Mouse (Mus musculus): ENCODE measurements around the gene Wipi1. TPM values are rescaled to one million over a fixed set of nuclear protein-coding genes. Genes with fewer than 3 reads are reported as not detected.
A peak's percentile ranks its signal among the peaks of the same experiment; 100 is the strongest.

Wipi1 gene
- total and polyA plus RNA-seq, 2 experiments: 7.3 to 8.5 TPM

GRCm38 (mm10) chr11:109651566-109652024, 39.8 kb upstream of the Wipi1 start:
- under 1% methylated on average over 21 of the region's 21 CpGs for WGBS
- peaks cover 23% of the 10 kb centered on the region for H3K4me1 ChIP-seq (ENCODE audit: control insufficient read depth, insufficient read depth, low read length)
- DNase-seq (ENCODE audit: extremely low read depth, low read depth, low spot score): peak; percentile 42
- TF ChIP-seq POLR2A (IDR thresholded peaks at IDR 0.05; ENCODE audit: extremely low read depth, insufficient read depth, low read length) (no peak), CTCF (IDR thresholded peaks at IDR 0.05; ENCODE audit: low read depth, low read length) (no peak)
- peaks cover 28% of the 10 kb centered on the region for H3K79me2 ChIP-seq (ENCODE audit: control insufficient read depth, insufficient read depth, low read length)
- no peaks in the 10 kb centered on the region for H3K27me3 ChIP-seq (ENCODE audit: control insufficient read depth, insufficient read depth, low read length)
- peaks cover 21% of the 10 kb centered on the region for H3K36me3 ChIP-seq (ENCODE audit: control insufficient read depth, insufficient read depth, low read length)
- peak overlapping the region; percentile 95 for H3K4me3 ChIP-seq (ENCODE audit: insufficient read depth, low read depth, low read length)
- peak overlapping the region; percentile 98 for H3K27ac ChIP-seq (replicated peaks; ENCODE audit: insufficient read depth, low read depth, low read length)
- peak overlapping the region; percentile 99 for H3K9ac ChIP-seq (ENCODE audit: low read depth, low read length)

DNA sequence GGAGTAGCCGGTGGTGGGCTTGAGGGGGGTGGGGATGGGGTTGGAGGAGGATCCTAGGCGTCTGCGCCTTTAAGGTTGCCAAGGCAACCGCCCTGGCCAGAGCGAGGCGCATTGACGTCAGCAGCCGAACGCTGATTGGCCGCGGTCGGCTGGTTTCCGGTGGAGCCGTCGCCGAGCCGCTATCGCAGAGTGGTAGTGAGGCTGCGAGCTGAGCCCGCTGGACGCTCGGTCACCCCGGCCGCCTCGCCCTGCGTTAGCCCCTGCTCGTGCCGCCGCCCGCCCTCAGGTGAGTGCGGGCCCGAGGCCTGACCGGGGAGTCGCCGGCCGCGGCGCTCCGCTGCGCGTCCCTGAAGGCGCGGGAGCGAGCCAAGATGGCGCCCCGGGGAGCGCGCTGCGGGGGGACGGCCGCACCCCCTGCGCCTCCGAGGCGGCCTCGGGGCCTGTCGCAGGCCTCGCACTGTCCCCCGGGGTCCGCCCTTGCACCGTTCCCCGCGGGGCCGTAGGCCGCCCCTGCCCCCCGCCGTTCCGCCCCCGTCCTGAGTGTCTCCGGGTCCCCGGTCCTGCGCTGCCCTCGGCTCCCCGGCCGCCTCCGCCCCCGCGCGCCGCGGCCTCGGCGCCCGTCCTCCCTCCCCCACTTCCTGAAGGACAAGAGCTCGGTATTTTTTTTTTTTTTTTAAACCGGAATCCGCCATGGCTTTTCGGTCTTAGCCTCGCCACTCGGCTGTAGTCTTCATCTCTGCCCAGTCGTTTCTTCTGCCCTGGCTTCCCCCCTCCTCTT, 39.2 kb upstream of the Wipi1 start:
- peaks cover 16% of the 10 kb centered on the region for H3K36me3 ChIP-seq (ENCODE audit: control insufficient read depth, insufficient read depth, low read length)
- peak overlapping the region; percentile 99 for H3K9ac ChIP-seq (ENCODE audit: low read depth, low read length)
- H3K27ac ChIP-seq (replicated peaks; ENCODE audit: insufficient read depth, low read depth, low read length): peak overlapping the region; percentile 98
- H3K79me2 ChIP-seq (ENCODE audit: control insufficient read depth, insufficient read depth, low read length): peaks cover 23% of the 10 kb centered on the region
- no peaks in the 10 kb centered on the region for H3K27me3 ChIP-seq (ENCODE audit: control insufficient read depth, insufficient read depth, low read length)
- DNase-seq (ENCODE audit: extremely low read depth, low read depth, low spot score): peak; percentile 55
- WGBS: under 1% methylated on average over 86 of the region's 90 CpGs
- TF ChIP-seq CTCF (IDR thresholded peaks at IDR 0.05; ENCODE audit: low read depth, low read length) (no peak), POLR2A (IDR thresholded peaks at IDR 0.05; ENCODE audit: extremely low read depth, insufficient read depth, low read length) (peak; percentile 90)
- peak overlapping the region; percentile 95 for H3K4me3 ChIP-seq (ENCODE audit: insufficient read depth, low read depth, low read length)
- peaks cover 23% of the 10 kb centered on the region for H3K4me1 ChIP-seq (ENCODE audit: control insufficient read depth, insufficient read depth, low read length)

DNA sequence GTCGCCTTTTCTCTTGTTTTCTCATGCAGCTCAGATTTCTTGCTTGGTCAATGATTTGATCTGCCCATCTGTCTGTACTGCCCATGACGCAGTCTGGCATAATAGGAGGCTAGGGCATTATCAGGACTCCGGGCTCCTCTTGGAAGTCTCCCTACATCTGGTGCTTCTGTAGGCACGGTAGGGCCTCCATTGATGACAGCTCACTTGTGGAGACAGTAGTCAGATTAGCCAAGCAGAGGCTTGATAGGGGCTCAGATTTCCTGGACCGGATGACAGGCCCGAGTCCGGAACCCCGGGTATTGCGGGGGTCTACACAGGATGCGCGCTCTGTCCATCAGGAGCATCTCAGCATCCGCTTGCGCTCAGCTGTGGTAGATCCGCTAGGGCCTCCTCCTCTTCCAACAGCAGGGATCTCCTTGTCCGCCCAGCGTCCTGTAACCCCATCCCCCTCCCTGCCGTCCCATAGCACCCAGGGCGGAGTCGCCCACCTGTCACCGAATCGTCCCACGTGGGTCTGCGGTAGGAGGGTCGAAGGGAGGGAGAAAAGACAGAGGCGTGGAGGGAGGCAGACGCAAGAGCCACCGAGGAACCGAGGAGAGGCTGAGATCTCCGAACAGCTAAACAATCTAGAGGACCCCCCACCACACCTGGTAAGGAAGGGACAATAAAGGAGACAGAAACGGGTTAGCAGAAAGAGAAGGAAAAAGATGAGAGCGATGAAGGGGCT, 38.4 kb upstream of the Wipi1 start:
- Histone ChIP-seq H3K36me3 (ENCODE audit: control insufficient read depth, insufficient read depth, low read length) (peaks cover 11% of the 10 kb centered on the region), H3K4me1 (ENCODE audit: control insufficient read depth, insufficient read depth, low read length) (peaks cover 21% of the 10 kb centered on the region), H3K9ac (ENCODE audit: low read depth, low read length) (peak overlapping the region; percentile 73), H3K4me3 (ENCODE audit: insufficient read depth, low read depth, low read length) (peak overlapping the region; percentile 95), H3K79me2 (ENCODE audit: control insufficient read depth, insufficient read depth, low read length) (peaks cover 23% of the 10 kb centered on the region), H3K27me3 (ENCODE audit: control insufficient read depth, insufficient read depth, low read length) (no peaks in the 10 kb centered on the region), H3K27ac (replicated peaks; ENCODE audit: insufficient read depth, low read depth, low read length) (peak overlapping the region; percentile 64)
- TF ChIP-seq POLR2A (IDR thresholded peaks at IDR 0.05; ENCODE audit: extremely low read depth, insufficient read depth, low read length): 0 out of 2 replicates have a peak, but pooled peaks have one; percentile 17
- TF ChIP-seq CTCF (IDR thresholded peaks at IDR 0.05; ENCODE audit: low read depth, low read length): no peak
- DNase-seq (ENCODE audit: extremely low read depth, low read depth, low spot score): no peak
- WGBS: 6% methylated on average over 31 of the region's 31 CpGs

DNA sequence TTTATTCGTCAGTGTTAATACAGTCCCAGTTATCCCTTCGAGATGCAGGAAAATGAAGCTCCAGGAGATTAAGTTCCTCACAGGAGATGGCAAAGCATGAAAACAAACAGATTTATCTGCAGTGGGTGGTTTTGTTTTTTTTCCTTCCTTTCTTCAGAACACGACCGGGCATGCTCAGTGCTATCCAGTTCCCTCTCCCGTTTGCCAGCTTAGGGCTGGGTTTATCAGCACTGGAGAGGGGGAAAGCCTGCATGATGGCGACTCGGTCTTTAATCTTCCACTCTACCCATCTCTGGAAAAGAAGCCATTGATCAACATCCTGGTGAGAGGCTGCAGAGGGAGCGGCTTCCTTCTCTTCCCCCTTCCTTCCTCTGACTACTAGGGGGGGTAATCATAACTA, 37.4 kb upstream of the Wipi1 start, which contains the start of gene Prkar1a:
Gene Prkar1a, plus strand, starts transcription at position 200 of the 400 bp plus-strand sequence.
- 18% methylated on average over 8 of the region's 8 CpGs for WGBS
- Histone ChIP-seq H3K79me2 (ENCODE audit: control insufficient read depth, insufficient read depth, low read length) (peaks cover 23% of the 10 kb centered on the region), H3K4me1 (ENCODE audit: control insufficient read depth, insufficient read depth, low read length) (peaks cover 16% of the 10 kb centered on the region), H3K36me3 (ENCODE audit: control insufficient read depth, insufficient read depth, low read length) (peaks cover 4% of the 10 kb centered on the region; the same call in 1 of the 2 replicates), H3K9ac (ENCODE audit: low read depth, low read length) (peak within 1 kb of the TSS; percentile 73), H3K27me3 (ENCODE audit: control insufficient read depth, insufficient read depth, low read length) (no peaks in the 10 kb centered on the region), H3K4me3 (ENCODE audit: insufficient read depth, low read depth, low read length) (peak within 1 kb of the TSS; percentile 95), H3K27ac (replicated peaks; ENCODE audit: insufficient read depth, low read depth, low read length) (peak within 1 kb of the TSS; percentile 64)
- no peak for DNase-seq (ENCODE audit: extremely low read depth, low read depth, low spot score)
- no peak for TF ChIP-seq CTCF (IDR thresholded peaks at IDR 0.05; ENCODE audit: low read depth, low read length)
- TF ChIP-seq POLR2A (IDR thresholded peaks at IDR 0.05; ENCODE audit: extremely low read depth, insufficient read depth, low read length): no peak

DNA sequence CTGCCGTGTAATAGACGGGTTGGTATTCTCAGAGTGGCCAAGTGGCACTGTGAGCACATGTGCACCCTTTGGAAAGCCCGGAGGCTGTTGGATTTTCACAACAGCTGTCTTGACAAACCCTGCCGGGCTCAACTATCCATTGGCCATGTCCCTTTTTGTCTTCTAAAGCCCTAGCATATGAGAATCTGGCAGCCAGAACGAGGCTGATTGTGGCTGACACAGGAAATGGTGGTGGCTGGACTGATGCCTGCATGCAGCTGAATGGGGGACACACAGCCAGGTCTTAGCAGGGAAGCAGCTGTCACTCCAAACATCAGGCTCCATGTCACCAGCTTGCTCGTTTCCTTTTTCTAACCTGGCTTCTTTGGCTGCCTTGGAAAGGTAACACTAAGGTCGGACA, 36.7 kb upstream of the Wipi1 start:
- H3K79me2 ChIP-seq (ENCODE audit: control insufficient read depth, insufficient read depth, low read length): peaks cover 20% of the 10 kb centered on the region
- no peaks in the 10 kb centered on the region for H3K36me3 ChIP-seq (ENCODE audit: control insufficient read depth, insufficient read depth, low read length)
- no peak overlapping the region for H3K9ac ChIP-seq (ENCODE audit: low read depth, low read length)
- no peaks in the 10 kb centered on the region for H3K27me3 ChIP-seq (ENCODE audit: control insufficient read depth, insufficient read depth, low read length)
- H3K4me1 ChIP-seq (ENCODE audit: control insufficient read depth, insufficient read depth, low read length): peaks cover 16% of the 10 kb centered on the region
- WGBS: 54% methylated on average over 7 of the region's 7 CpGs
- H3K27ac ChIP-seq (replicated peaks; ENCODE audit: insufficient read depth, low read depth, low read length): peak overlapping the region; percentile 18; the same call in 1 of the 2 replicates
- no peak for DNase-seq (ENCODE audit: extremely low read depth, low read depth, low spot score)
- no peak overlapping the region for H3K4me3 ChIP-seq (ENCODE audit: insufficient read depth, low read depth, low read length)
- no peak for TF ChIP-seq POLR2A (IDR thresholded peaks at IDR 0.05; ENCODE audit: extremely low read depth, insufficient read depth, low read length)
- TF ChIP-seq CTCF (IDR thresholded peaks at IDR 0.05; ENCODE audit: low read depth, low read length): no peak
